Mouse (Mus musculus): ENCODE measurements around the gene Poc1a. TPM values are rescaled to one million over a fixed set of nuclear protein-coding genes. Genes with fewer than 3 reads are reported as not detected.
A peak's percentile ranks its signal among the peaks of the same experiment; 100 is the strongest.

Gene Poc1a
- total RNA-seq, 2 experiments from 2014 or later: 12.7 to 28.9 TPM

DNA sequence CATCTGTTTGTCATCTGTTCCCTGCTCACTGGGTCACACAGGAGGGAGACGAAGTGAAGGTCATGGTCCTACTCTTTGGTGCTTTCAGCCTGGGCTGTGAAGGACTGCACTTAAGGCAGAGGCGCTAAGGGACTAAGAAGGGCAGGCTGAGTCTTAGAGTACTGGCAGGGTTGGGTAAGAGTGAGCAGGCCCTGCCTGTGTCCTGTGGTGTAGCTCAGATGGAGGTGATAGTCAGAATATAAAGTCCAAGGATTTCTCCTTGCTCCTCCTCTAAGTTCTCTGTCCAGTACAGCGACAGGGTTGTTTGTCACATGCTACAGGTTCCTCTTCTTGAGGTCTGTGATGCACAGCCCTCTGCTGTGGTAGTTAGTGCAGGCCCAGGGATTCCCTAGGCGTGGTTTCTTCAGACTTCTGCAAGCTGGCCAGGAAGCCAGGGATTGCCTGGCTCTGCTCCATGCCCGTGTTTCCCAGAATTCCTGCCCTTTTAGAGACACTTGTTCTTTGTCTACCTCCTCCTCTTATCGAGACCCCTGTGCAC is 15.8 kb downstream of the Poc1a start:
- ATAC-seq (replicated peaks; ENCODE audit: low FRiP score, poor library complexity, severe bottlenecking): no peak

DNA sequence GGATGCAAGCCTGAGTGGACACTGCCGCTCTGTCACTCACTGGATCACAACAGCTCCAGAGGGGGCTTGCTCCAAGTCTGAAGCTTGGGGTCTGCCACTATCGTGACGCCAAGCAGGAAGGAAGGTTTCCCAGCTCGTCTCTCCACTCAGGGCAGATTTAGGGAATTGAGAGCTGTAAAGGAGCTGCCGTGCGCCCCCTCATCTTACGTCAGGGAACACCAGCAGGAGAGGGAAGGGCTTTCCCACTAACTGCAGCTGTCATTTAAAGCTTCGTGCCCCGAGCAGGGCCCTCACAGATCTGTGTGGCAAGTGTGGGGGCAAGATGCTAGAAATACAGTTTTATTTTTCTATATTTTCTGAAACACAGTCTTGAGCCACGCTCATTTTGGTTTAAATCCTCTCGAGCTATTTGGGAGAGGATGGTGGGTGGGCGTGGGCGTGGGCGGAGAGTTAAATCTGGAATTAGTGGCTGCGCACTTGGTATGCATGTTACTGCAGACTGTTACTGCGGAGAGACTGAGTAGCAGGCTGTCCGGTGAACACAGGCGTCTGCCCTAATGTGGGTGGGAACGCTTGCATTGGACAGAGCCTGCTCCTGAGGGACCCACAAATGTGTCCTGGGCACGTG is 19.4 kb downstream of the Poc1a start:
- no peak for ATAC-seq (replicated peaks; ENCODE audit: low FRiP score, poor library complexity, severe bottlenecking)

DNA sequence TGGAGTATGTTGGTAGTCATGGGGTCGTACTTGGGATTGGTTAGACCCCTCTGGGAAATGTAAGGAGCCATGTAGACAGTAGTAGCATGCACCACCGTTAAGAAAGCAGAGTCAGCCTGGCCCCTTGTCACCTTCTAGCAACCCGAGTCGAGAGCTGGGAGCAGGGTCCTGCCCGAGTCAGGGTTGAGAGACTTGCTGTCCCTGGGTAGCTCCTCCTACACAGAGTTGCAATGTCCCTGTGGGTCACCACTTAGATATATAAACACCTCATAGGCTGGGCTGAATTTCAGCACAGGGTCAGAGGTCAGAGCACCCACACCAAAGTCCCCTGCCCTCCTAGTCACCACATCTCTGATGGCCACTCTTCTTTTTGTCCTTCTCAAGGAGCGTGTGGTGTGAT is 20.1 kb downstream of the Poc1a start:
- no peak for ATAC-seq (replicated peaks; ENCODE audit: low FRiP score, poor library complexity, severe bottlenecking)

DNA sequence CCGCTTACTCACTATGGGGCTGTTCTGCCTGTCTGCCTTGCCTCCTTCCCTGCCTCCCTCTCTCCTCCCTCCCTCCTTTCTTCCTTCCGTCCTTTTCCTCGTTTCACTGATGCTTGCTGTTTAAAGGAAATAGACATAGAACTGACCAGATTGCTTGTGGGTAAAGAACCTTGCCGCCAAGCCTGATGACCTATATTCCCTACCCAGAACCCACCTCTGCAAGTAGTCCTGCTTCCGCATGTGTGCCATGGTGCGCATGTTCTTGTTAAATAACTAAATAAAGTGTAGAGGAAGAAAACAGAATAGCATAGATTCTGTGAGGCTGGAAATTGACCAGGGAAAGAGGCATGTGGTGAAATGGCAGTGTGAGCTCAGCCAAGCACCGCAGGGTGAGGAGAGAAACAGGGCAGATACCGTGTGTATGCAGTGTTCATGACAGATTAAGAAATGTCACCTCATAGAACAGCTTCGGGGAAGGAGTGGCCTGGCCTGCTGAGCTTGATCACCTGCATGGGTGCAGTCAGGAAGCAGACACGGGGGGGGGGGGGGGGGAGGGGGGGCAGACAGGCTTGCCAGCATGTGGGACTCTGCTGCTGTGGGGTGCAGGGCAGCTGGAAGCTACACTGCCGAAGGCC is 20.7 kb downstream of the Poc1a start:
- ATAC-seq (replicated peaks; ENCODE audit: low FRiP score, poor library complexity, severe bottlenecking): no peak

DNA sequence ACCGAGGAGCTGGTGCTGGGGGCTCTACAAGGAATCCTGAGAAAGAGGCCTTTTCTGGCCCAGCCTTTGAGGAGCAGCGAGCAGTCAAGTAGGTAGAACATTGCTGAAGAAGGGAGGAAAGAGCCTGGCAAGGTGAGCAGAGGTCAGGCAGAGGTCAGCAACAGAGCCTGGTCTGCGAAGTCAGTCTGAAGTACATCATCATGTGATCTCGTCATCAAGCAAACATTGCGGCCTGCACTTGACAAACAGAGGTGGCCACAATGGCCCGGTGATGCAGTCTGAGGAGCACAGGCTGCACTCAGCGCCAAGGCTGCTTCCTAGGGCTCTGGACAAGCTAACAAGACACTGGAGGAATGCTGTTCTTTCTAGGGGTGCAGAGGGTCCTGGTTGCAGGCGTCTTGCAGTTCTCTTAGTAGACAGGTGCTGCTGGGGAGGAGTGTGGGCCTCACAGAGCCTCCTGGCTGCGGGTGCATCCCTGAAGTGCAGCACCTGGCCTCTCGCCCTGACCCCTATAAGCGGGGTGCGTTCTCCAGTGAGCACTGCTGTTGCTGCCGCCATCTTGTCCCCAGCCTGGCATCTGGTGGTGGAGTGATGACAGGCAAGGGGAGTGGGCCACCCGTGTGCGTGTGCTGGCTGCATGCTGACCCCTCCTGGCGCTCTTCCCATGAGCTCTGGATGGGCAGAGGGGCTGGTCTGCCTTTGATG is 21.7 kb downstream of the Poc1a start:
- ATAC-seq (replicated peaks; ENCODE audit: low FRiP score, poor library complexity, severe bottlenecking): no peak

DNA sequence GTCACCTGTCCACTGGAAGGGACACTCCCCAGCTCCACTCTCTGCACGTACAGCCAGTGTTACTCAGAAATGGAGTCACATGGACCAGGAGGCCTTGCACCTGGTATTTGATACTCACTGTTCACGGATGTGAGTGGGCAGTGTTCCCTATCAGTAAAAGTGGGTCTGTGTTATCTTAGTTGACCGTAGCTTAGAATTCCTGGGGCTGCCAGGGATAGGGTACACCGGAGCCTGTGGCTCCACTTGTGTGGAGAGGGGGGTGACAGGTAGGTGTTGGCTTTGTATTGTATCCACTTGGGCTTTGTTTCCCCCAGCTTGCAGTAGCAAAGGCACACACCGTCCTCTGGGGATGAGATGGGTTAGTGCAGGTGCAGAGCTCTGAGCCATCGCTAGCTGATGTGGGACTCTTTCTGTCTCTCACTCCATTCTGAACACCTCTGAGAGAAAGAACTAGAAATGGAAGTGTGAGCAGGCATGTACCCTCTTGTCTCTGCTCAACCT is 22.6 kb downstream of the Poc1a start:
- ATAC-seq (replicated peaks; ENCODE audit: low FRiP score, poor library complexity, severe bottlenecking): no peak

DNA sequence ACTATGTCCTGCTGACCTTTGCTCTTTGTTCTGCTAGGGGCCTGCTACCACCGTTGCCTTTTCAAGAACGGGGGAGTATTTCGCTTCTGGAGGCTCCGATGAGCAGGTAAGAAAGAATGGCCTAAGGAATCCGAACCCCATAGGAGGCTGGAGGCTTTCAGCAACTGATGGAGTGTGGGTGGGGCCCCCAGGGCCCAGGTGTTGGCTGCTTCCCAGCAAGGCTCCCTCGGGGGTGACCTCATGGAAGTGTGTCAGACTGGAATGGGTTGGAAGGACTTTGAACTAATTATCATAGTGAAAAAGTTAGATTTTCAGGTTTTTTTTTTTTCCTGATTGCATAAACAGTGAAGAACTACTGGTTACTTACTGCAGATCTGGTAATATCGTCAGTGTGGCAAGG is 24.4 kb downstream of the Poc1a start:
- ATAC-seq (replicated peaks; ENCODE audit: low FRiP score, poor library complexity, severe bottlenecking): no peak

DNA sequence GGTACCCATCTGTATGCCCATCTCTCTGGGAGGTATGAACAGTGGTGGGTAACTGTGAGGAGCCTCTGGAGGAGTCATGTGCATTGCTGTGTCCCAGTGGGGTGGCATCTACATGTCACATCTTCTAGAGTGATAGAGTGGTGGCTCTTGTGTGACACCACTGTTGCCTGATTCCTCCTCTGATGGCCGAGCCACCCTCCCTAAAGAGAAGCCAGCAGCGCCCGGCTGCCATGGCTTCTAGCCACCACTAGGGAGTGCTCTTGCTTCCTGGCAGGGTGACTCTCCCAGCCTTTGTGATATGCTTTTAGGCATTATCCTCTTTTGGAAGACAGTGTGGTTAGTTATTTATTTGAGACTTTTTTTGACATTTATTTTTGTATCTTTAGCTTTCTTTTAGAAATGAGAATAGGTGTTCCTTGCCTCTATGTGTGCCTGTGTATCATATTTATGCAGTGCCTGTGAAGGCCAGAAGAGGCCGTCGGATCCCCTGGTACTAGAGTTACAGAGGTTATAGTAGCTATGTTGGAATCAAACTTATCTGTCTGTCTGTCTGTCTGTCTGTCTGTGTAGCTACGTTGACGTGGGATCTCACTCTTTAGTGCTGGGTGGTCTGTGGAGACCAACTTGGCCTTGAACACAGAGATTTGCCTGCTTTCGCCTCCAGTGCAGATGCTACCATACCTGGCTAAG is 25.9 kb downstream of the Poc1a start:
- ATAC-seq (replicated peaks; ENCODE audit: low FRiP score, poor library complexity, severe bottlenecking): peak; percentile 73; the same call in 1 of the 2 replicates

DNA sequence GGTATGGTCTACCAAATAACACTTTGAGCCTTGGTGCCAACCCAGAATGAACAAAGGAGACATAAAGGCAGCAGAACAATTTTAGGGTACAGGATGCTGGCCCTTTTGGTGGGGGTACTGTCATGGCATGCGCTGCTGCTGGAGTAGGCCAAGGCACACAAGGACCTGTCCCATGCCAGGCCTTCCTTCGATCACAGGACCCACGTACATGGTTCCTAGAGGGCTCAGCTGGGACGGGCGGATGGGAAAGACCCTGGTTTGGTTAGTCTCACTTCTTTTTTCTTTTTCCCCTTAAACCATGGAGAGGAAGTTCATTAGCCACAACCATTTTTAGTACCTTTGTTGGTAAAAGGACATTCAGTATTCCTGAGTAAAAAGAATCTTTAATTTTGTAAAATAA is 27.3 kb downstream of the Poc1a start:
- no peak for ATAC-seq (replicated peaks; ENCODE audit: low FRiP score, poor library complexity, severe bottlenecking)

DNA sequence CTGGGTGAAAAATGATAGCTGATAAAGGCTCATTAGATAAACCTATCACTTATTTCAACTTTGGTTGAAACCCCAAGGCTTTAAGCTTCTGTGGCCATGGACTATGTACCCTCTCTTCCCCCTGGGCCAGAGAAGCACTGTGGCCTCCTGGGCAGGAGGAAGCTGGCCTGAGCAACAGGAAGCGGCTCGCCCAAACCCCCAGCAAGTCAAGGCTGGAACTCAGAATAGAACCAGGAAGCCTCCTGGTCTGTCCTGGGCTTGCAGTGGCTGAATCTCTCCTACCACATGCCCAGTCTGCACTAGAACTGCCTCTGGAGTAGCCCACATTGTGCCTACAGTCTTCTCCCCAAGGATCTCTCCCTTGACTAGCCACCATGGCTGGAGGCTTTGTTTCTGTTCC is 27.7 kb downstream of the Poc1a start:
- ATAC-seq (replicated peaks; ENCODE audit: low FRiP score, poor library complexity, severe bottlenecking): no peak

DNA sequence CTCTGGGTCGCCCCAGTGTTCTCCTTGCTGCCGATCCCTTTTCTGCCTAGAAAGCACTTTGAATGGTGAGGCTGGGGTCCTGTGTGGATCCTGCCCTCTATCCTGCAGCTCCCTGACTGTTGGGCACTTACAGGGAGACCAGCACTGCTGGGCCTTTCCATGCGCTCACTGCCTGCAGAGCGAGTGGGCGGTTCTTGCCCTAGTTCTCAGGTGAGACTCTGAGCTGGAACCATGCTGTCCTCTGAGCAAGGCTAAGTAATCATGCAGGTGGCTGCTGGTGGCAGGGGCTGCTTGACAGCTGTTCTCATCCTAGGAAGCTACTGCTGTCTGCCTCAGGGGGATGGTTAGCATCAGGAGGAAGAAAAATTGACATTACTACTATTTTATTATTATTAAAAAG is 28.1 kb downstream of the Poc1a start:
- ATAC-seq (replicated peaks; ENCODE audit: low FRiP score, poor library complexity, severe bottlenecking): no peak

DNA sequence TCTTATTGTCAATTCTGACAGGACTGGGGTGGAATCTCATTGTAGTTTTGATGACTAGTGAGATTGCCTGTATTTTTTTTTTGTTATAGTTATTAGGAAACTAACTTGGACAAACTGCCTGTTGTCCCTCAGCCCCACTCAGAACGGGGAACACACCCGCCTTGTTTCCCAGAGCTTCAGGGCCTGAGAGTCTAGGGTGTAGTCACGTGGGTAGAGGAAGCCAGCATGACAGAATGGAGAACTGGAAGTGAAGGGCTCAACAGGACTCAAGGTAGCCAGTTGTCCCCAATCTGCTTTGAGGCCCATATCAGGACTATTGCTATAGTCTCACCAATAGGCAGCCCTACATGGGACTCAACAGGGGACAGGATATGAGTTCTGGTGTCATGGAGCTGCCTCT is 29.0 kb downstream of the Poc1a start:
- no peak for ATAC-seq (replicated peaks; ENCODE audit: low FRiP score, poor library complexity, severe bottlenecking)

DNA sequence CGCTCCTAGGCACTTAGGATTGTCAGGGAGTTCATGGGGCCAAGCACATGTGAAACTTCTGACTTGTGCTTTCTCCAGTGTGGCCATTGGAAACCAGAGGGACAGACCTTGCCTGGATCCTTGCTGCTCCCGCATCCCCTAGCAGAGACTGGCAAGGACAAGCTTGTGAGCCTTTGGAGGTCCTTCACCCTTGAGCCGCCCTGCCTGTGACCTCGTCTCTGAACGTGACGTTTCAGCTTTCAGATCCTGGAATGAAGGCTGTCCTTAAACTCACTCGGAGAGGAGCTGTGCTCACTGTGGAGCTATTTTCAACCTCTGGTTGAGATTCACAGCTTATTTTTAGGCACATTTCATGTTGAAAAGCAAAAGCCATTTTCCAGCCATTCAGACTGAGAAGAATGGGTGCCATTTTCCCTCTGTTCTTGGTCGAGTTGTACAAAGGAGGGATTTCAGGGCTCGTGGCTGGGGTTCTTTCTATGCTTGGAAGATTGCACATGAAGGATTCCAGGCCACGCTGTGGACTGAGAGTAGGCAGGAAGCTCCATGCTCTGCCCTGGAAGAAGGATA is 30.8 kb downstream of the Poc1a start:
- no peak for ATAC-seq (replicated peaks; ENCODE audit: low FRiP score, poor library complexity, severe bottlenecking)

DNA sequence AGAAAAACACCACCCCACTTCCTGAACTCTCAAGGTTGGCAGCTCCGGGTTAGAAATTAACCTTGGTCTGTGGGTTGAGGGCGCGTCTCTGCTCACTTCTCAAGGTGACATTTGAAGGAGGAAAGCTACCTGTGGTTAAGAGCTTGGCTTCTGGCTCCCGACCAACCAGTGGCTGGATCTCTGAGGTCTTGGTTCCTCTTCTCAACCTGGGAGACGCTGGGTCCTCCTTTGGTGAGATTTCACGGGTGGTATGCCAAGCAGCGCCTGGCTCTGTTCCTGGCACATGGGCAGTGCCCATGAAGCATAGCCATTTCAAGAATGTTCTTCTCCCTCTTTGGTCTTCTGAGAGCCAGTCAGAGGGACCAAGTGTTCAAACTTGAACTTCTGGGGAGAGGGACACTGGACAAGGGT is 32.1 kb downstream of the Poc1a start:
- ATAC-seq (replicated peaks; ENCODE audit: low FRiP score, poor library complexity, severe bottlenecking): no peak

DNA sequence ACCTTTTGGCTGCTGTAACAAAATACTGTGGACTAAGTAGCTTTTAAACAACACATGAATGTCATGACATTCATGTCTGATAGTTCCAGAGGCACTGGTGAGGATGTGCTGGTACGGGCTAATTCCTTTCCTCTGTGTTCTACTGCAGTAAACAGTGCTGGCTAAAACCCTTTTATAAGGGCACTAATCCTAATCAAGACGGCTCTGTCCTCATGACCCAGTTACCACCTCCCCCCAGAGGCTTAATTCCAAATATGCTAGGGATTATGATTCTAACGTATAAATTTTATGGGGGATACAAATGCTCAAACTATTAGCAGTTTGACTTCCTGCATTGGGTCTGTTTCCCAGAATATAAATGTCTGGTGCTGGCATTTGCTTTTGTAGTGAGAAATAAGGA is 33.3 kb downstream of the Poc1a start:
- ATAC-seq (replicated peaks; ENCODE audit: low FRiP score, poor library complexity, severe bottlenecking): no peak

DNA sequence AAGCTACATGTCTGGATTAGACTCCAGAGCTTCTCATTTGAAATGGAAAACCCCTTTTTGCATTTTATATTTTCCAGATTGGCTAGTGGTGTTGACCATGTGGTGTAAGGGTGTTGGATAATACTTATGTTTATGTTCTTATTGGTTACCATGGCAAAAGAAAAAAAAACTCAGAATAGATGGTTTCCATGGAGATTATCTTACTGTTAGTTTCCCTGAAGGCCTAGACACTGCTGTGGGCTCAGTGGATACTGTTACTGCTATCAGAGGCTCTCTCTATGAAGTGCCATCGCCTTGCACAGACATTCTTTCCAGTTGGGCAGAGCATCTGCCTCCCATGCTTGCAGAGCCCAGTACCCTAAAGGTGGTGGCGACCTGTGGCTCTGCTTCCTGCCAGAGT is 37.2 kb downstream of the Poc1a start:
- ATAC-seq (replicated peaks; ENCODE audit: low FRiP score, poor library complexity, severe bottlenecking): no peak

DNA sequence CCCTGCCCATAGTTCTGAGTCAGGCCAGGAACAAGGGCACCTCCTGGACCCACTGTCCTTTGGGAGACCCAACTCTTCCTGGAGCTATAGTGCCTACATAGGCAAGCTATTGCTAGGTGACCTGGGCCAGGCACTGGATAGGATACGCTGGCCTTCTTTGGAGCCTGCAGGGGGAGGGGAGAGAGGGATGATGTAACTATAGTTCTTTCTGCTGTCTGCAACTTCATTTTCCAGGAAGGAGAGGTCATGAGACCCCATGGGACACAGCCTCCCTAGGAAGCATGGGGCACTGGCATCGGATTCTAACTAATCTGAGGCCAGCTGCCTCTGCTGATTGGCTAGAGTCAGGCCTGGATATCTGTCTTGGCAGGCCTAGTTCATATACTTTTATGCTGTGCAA is 38.2 kb downstream of the Poc1a start:
- ATAC-seq (replicated peaks; ENCODE audit: low FRiP score, poor library complexity, severe bottlenecking): no peak

DNA sequence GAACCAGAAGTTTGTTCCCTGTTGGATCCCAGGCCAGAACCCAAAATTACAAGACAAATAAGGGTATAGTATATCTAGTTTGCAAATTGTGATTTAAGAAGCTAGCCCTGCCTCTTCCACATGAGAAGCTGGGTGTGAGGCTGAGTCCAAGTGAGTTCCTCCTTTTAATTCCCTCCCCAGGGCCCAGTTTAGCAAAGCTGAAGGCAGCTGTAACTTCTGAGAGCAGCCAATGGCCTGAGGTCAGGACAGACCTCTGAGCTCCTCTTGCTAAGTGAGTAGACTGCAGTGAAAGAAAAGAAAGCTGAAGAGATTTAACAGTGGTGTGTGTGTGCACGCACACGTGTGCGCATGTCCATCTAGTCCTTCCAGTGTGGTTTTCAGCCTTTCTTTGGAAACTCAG is 41.6 kb downstream of the Poc1a start:
- no peak for ATAC-seq (replicated peaks; ENCODE audit: low FRiP score, poor library complexity, severe bottlenecking)

DNA sequence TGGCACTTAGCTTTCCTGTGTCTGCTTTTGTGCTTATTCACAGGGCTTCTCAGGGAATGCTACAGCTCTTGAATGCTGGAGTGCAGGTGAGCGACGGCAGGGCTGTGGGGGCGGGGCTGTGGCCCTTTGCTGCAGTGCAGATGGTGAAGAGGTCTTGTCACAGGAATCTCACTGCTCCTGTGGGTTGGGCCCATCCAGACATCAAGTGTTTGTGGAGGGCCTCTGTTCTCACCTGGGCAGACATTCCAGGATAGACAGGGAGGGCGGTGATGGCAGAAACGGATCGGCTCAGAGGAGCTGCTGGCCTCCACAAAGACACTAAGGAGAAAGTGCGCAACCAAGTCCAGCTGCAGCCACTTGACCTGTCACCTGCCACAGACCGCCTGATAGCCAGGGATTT is 45.4 kb downstream of the Poc1a start:
- no peak for ATAC-seq (replicated peaks; ENCODE audit: low FRiP score, poor library complexity, severe bottlenecking)
